Mouse (Mus musculus) MEL (cell line): ENCODE measurements around the gene 2310033P09Rik. TPM values are rescaled to one million over a fixed set of nuclear protein-coding genes. Genes with fewer than 3 reads are reported as not detected.

ENCODE experiments used
- DNase-seq: peaks from one replicate; pipeline ENCODE4 v3.0.0; 2011; ENCODE audit warnings: low read depth, low spot score
- H3K27ac ChIP-seq: 2 replicates; pipeline ENCODE4 v1.5.1; 2012; ENCODE audit warnings: low read depth, mild to moderate bottlenecking, control low read depth, low read length, moderate library complexity; ENCODE audit not compliant: control insufficient read depth
- H3K27me3 ChIP-seq, 2 experiments: fragments of 150-350 bp in 1 of 2; sonication (generic) in 1 of 2; 2 replicates each; pipeline ENCODE4 v1.6.1; 2012; ENCODE audit warnings: low read length in 2 of 2, mild to moderate bottlenecking in 2 of 2, improper control_type of control experiment in 1 of 2, moderate library complexity in 1 of 2; ENCODE audit not compliant: insufficient read depth in 2 of 2, control insufficient read depth in 1 of 2
- H3K36me3 ChIP-seq, 2 experiments: 2 replicates each; pipeline ENCODE4 v1.6.1; 2012 to 2014; ENCODE audit warnings: low read length in 2 of 2, improper control_type of control experiment in 1 of 2, inconsistent platforms in 1 of 2, mild to moderate bottlenecking in 1 of 2; ENCODE audit not compliant: insufficient read depth in 2 of 2, control insufficient read depth in 1 of 2
- H3K4me1 ChIP-seq, 2 experiments: fragments of 150-350 bp in 1 of 2; sonication (generic) in 1 of 2; 2 replicates each; pipeline ENCODE4 v1.6.1; 2012; ENCODE audit warnings: low read length in 2 of 2, improper control_type of control experiment in 1 of 2, mild to moderate bottlenecking in 1 of 2; ENCODE audit not compliant: insufficient read depth in 2 of 2, control insufficient read depth in 1 of 2
- H3K4me3 ChIP-seq, 2 experiments: fragments of 150-350 bp in 1 of 2; sonication (generic) in 1 of 2; 2 replicates each; pipeline ENCODE4 v1.5.1; 2012; ENCODE audit warnings: low read depth in 2 of 2, low read length in 2 of 2, mild to moderate bottlenecking in 2 of 2, moderate library complexity in 2 of 2, control low read depth in 1 of 2, improper control_type of control experiment in 1 of 2; ENCODE audit not compliant: control insufficient read depth in 1 of 2, insufficient read depth in 1 of 2
- H3K79me2 ChIP-seq: 2 replicates; pipeline ENCODE4 v1.6.1; 2012; ENCODE audit warnings: mild to moderate bottlenecking, low read length, moderate library complexity; ENCODE audit not compliant: control insufficient read depth, poor library complexity, insufficient read depth
- H3K9ac ChIP-seq: 2 replicates; pipeline ENCODE4 v1.6.1; 2012; ENCODE audit warnings: low read depth, mild to moderate bottlenecking, control low read depth, low read length, moderate library complexity; ENCODE audit not compliant: control insufficient read depth, poor library complexity, severe bottlenecking
- H3K9me3 ChIP-seq: fragments of 150-350 bp; sonication (generic); replicated peaks from 2 replicates; pipeline ENCODE4 v1.6.1; 2012; ENCODE audit warnings: mild to moderate bottlenecking, low read length, improper control_type of control experiment, moderate library complexity; ENCODE audit not compliant: insufficient read depth
- BHLHE40 ChIP-seq: IDR thresholded peaks from 2 replicates; pipeline ENCODE4 v1.6.1; 2012; ENCODE audit warnings: low read depth, mild to moderate bottlenecking, inconsistent platforms, low read length, improper control_type of control experiment, borderline replicate concordance
- CHD1 ChIP-seq: IDR thresholded peaks from 2 replicates; pipeline ENCODE4 v1.6.1; 2012; ENCODE audit warnings: low read depth, mild to moderate bottlenecking, inconsistent platforms, low read length, improper control_type of control experiment
- CHD2 ChIP-seq: IDR thresholded peaks from 2 replicates; pipeline ENCODE4 v1.6.1; 2011; ENCODE audit warnings: low read length, improper control_type of control experiment
- ELF1 ChIP-seq: IDR thresholded peaks from 2 replicates; pipeline ENCODE4 v1.6.1; 2014; ENCODE audit warnings: low read depth, mild to moderate bottlenecking, inconsistent platforms, low read length, improper control_type of control experiment, moderate library complexity
- EP300 ChIP-seq, 2 experiments: IDR thresholded peaks; 2 replicates each; pipeline ENCODE4 v1.6.1; 2011; ENCODE audit warnings: improper control_type of control experiment in 2 of 2, low read length in 2 of 2, low read depth in 1 of 2, mild to moderate bottlenecking in 1 of 2
- ETS1 ChIP-seq: IDR thresholded peaks from 2 replicates; pipeline ENCODE4 v1.6.1; 2012; ENCODE audit warnings: low read depth, mild to moderate bottlenecking, inconsistent platforms, low read length, improper control_type of control experiment, moderate library complexity
- GATA1 ChIP-seq: IDR thresholded peaks from 2 replicates; pipeline ENCODE4 v1.6.1; 2011; ENCODE audit warnings: low read depth, low read length, improper control_type of control experiment
- HCFC1 ChIP-seq: IDR thresholded peaks from 2 replicates; pipeline ENCODE4 v1.6.1; 2012; ENCODE audit warnings: low read depth, mild to moderate bottlenecking, inconsistent platforms, low read length, improper control_type of control experiment, moderate library complexity
- KAT2A ChIP-seq: conservative IDR thresholded peaks from 2 replicates; pipeline ENCODE4 v1.6.1; 2012; ENCODE audit warnings: low read depth, low read length, improper control_type of control experiment, inconsistent platforms
- MAFK ChIP-seq: IDR thresholded peaks from 2 replicates; pipeline ENCODE4 v1.6.1; 2011; ENCODE audit warnings: low read depth, mild to moderate bottlenecking, low read length, improper control_type of control experiment, borderline replicate concordance
- MEF2A ChIP-seq: IDR thresholded peaks from 2 replicates; pipeline ENCODE4 v1.6.1; 2014; ENCODE audit warnings: low read depth, mild to moderate bottlenecking, inconsistent platforms, low read length, improper control_type of control experiment; ENCODE audit not compliant: poor library complexity, insufficient replicate concordance, severe bottlenecking; ENCODE audit errors: extremely low read depth
- MXI1 ChIP-seq: IDR thresholded peaks from 2 replicates; pipeline ENCODE4 v1.6.1; 2011; ENCODE audit warnings: mild to moderate bottlenecking, low read depth, low read length, improper control_type of control experiment
- MYB ChIP-seq: IDR thresholded peaks from 2 replicates; pipeline ENCODE4 v1.6.1; 2011; ENCODE audit warnings: mild to moderate bottlenecking, low read depth, low read length, improper control_type of control experiment
- NELFE ChIP-seq: IDR thresholded peaks from 2 replicates; pipeline ENCODE4 v1.6.1; 2011; ENCODE audit warnings: low read depth, low read length, improper control_type of control experiment
- POLR2A ChIP-seq, 2 experiments: IDR thresholded peaks; 2 replicates each; pipeline ENCODE4 v1.6.1; 2011 to 2012; ENCODE audit warnings: low read length in 2 of 2, mild to moderate bottlenecking in 2 of 2, control low read depth in 1 of 2, improper control_type of control experiment in 1 of 2, low read depth in 1 of 2, moderate library complexity in 1 of 2; ENCODE audit not compliant: control insufficient read depth in 1 of 2, insufficient read depth in 1 of 2, poor library complexity in 1 of 2
- RCOR1 ChIP-seq: IDR thresholded peaks from 2 replicates; pipeline ENCODE4 v1.6.1; 2012; ENCODE audit warnings: low read depth, mild to moderate bottlenecking, inconsistent platforms, low read length, improper control_type of control experiment
- SIN3A ChIP-seq: IDR thresholded peaks from 2 replicates; pipeline ENCODE4 v1.6.1; 2012; ENCODE audit warnings: low read length, improper control_type of control experiment, inconsistent platforms
- SMC3 ChIP-seq: IDR thresholded peaks from 2 replicates; pipeline ENCODE4 v1.6.1; 2011; ENCODE audit warnings: low read depth, low read length, improper control_type of control experiment
- TAL1 ChIP-seq: IDR thresholded peaks from 2 replicates; pipeline ENCODE4 v1.6.1; 2012; ENCODE audit warnings: mild to moderate bottlenecking, inconsistent platforms, low read length, moderate library complexity, mixed read lengths
- TCF12 ChIP-seq: IDR thresholded peaks from 2 replicates; pipeline ENCODE4 v1.6.1; 2014; ENCODE audit warnings: low read depth, mild to moderate bottlenecking, inconsistent platforms, low read length, improper control_type of control experiment, moderate library complexity
- USF1 ChIP-seq: IDR thresholded peaks from 2 replicates; pipeline ENCODE4 v1.6.1; 2014; ENCODE audit warnings: low read depth, mild to moderate bottlenecking, inconsistent platforms, low read length, improper control_type of control experiment, moderate library complexity
- USF2 ChIP-seq, 2 experiments: IDR thresholded peaks; 2 replicates each; pipeline ENCODE4 v1.6.1; 2011 to 2012; ENCODE audit warnings: improper control_type of control experiment in 2 of 2, low read length in 2 of 2, borderline replicate concordance in 1 of 2, inconsistent platforms in 1 of 2, low read depth in 1 of 2, mild to moderate bottlenecking in 1 of 2; ENCODE audit not compliant: insufficient read depth in 1 of 2
- ZMIZ1 ChIP-seq: IDR thresholded peaks from 2 replicates; pipeline ENCODE4 v1.6.1; 2012; ENCODE audit warnings: low read depth, mild to moderate bottlenecking, inconsistent platforms, low read length, improper control_type of control experiment, moderate library complexity
- ZNF384 ChIP-seq: IDR thresholded peaks from 2 replicates; pipeline ENCODE4 v1.6.1; 2012; ENCODE audit warnings: low read depth, mild to moderate bottlenecking, inconsistent platforms, low read length, improper control_type of control experiment
- polyA plus RNA-seq, 2 experiments: library from polyadenylated mRNA; stranded (reverse) in 1 of 2; unstranded in 1 of 2; fragments of >175 nt in 1 of 2; fragments of >200 nt in 1 of 2; gene quantifications; 2 replicates each; pipeline versions ENCODE4 v1.2.1 to v1.2.4; 2012; ENCODE audit warnings: low replicate concordance in 2 of 2, low read depth in 1 of 2; ENCODE audit not compliant: insufficient read length in 2 of 2, insufficient read depth in 1 of 2, missing spikeins in 1 of 2
- total RNA-seq: library from RNA; depleted of rRNA; stranded (reverse); fragments of 300-350 nt; gene quantifications from 2 replicates; pipeline ENCODE4 v1.2.3, GENCODE M21; 2012

2310033P09Rik gene
- total and polyA plus RNA-seq, 3 experiments: 35.5 to 59.8 TPM; not detected in 1

DNA sequence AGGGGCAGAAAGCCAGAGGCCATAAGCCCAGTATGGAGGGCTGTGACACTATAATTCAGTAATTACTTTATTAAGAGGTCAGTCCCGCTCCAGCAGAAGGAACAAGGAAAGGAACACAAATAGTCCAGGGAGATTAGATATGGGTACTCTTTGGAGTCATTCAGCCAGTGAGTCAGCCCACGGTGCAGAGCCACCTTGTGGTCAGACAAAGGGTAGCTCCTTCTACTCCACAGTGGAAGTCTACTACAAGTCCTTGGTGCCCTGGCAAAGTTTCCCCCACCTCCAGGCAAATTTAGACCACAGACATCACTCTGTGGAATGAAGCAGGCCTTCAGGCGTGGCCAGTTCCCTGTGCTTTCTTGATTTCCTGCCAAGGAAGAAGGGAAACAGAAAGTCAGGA is 24.3 kb upstream of the 2310033P09Rik start (continued):
- no peak for TF ChIP-seq CHD1
- peak; percentile 52 for TF ChIP-seq GATA1

DNA sequence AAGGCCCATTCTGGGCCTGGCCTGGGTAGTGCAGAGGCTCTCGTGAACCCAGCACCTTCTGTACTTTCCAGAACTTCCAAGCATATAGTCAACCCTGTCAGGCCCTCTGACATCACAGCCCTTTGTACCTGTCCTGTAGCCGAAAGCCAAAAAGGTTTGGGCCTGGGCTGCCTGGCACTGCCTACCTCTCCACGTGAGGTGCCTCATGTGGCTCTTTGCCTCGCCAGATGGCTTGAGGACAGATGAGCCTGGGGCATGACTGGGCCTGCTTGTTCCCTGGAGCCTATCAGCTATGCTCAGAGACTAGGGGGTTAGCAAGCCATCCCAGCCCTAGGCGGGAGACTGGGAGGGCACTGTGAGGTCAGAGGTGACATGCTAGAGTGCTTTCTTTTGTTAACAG is 22.6 kb upstream of the 2310033P09Rik start:
- DNase-seq: no peak
- H3K4me3 ChIP-seq: no peak overlapping the region
- H3K27me3 ChIP-seq: no peaks in the 10 kb centered on the region
- peaks cover 14% of the 10 kb centered on the region for H3K79me2 ChIP-seq
- H3K36me3 ChIP-seq: peaks cover 3 to 8% of the 10 kb centered on the region in 2 experiments; a peak in 3 of 4 replicates
- H3K4me1 ChIP-seq: peaks cover 3 to 15% of the 10 kb centered on the region in 2 experiments; a peak in 3 of 4 replicates
- H3K27ac ChIP-seq: no peak overlapping the region
- TF ChIP-seq USF2 (IDR thresholded peaks at IDR 0.05; ENCODE audit: borderline replicate concordance in 1 of 2, insufficient read depth in 1 of 2, low read depth in 1 of 2, low read length in 2 of 2): no peak
- no peak for TF ChIP-seq HCFC1
- no peak for TF ChIP-seq EP300 (IDR thresholded peaks at IDR 0.05; ENCODE audit: low read depth in 1 of 2, low read length in 2 of 2)
- no peak for TF ChIP-seq USF1
- no peak for TF ChIP-seq SMC3
- TF ChIP-seq GATA1: no peak
- no peak for TF ChIP-seq MXI1
- TF ChIP-seq CHD1: no peak
- no peak for TF ChIP-seq MYB
- no peak for TF ChIP-seq SIN3A
- no peak for TF ChIP-seq NELFE
- no peak for TF ChIP-seq TCF12
- TF ChIP-seq ELF1: no peak
- TF ChIP-seq BHLHE40: no peak
- no peak for TF ChIP-seq MAFK
- TF ChIP-seq CHD2: no peak
- TF ChIP-seq TAL1: no peak
- TF ChIP-seq KAT2A: no peak
- TF ChIP-seq ZNF384: no peak
- H3K9me3 ChIP-seq: no peaks in the 10 kb centered on the region
- no peak overlapping the region for H3K9ac ChIP-seq

- H3K4me3 ChIP-seq: no peak overlapping the region
- H3K27me3 ChIP-seq: no peaks in the 10 kb centered on the region
- H3K4me1 ChIP-seq: peaks cover 3 to 16% of the 10 kb centered on the region in 2 experiments; a peak in 3 of 4 replicates
- TF ChIP-seq SIN3A (no peak), RCOR1 (no peak), NELFE (no peak), MYB (no peak), ZMIZ1 (no peak), ETS1 (no peak), POLR2A (IDR thresholded peaks at IDR 0.05; ENCODE audit: control insufficient read depth in 1 of 2, insufficient read depth in 1 of 2, low read depth in 1 of 2, low read length in 2 of 2, poor library complexity in 1 of 2) (no peak), MEF2A (no peak)
- H3K27ac ChIP-seq: no peak overlapping the region
- no peak overlapping the region for H3K9ac ChIP-seq
- DNase-seq: no peak
- H3K79me2 ChIP-seq: peaks cover 23% of the 10 kb centered on the region
- H3K9me3 ChIP-seq: no peaks in the 10 kb centered on the region
- peaks cover 3 to 8% of the 10 kb centered on the region in 2 experiments; a peak in 3 of 4 replicates for H3K36me3 ChIP-seq
These were observed 20.4 kb upstream of the 2310033P09Rik start for GRCm38 (mm10) chr11:59187706-59188105.
